Mouse (Mus musculus): ENCODE results near the gene Myo1h. TPM values are rescaled to one million over a fixed set of nuclear protein-coding genes. Genes with fewer than 3 reads are reported as not detected.
A peak's percentile ranks its signal among the peaks of the same experiment; 100 is the strongest.

The Myo1h gene
- polyA plus RNA-seq, 1 experiment from 2014 or later, result 2.8 TPM

DNA sequence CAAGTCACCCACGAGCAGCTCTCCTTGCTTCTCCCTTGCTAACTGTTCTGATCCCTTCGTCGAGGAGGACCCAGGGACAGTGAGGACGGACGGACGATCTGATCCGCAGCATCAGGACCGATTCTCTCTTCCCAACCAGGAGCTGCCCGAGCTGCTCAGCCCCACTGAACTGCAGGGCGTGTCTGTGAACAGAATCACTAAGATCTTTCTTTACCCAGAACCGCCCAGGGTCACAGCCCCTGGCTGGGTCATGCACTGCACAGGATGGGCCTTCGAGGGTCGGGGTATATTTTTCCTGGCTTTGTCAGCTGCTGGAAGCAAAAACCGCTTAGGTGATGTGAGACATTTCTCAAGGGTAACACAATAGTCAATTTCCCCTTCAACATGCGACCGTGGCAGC is 13.0 kb upstream of the Myo1h start:
- Histone ChIP-seq H3K9me3 (ENCODE audit: control insufficient read depth) (no peaks in the 10 kb centered on the region), H3K9ac (ENCODE audit: low read depth, low read length) (no peak overlapping the region), H3K36me3 (ENCODE audit: control insufficient read depth, insufficient read depth) (no peaks in the 10 kb centered on the region), H3K4me3 (ENCODE audit: low read depth, low read length) (no peak overlapping the region), H3K4me1 (replicated peaks; ENCODE audit: control insufficient read depth, insufficient read depth, low read length) (no peaks in the 10 kb centered on the region), H3K4me2 (replicated peaks; ENCODE audit: low read depth) (no peak overlapping the region), H3K27me3 (replicated peaks; ENCODE audit: control insufficient read depth, insufficient read depth, low read length) (peaks cover 63% of the 10 kb centered on the region), H3K27ac (ENCODE audit: low read depth, low read length) (no peak overlapping the region)
- ATAC-seq, result no peak
- no peak for TF ChIP-seq CTCF (IDR thresholded peaks at IDR 0.05; ENCODE audit: low read depth)
- whole genome bisulfite sequencing, result 39% methylated on average over 16 of the region's 16 CpGs

- no peak overlapping the region for H3K4me3 ChIP-seq (ENCODE audit: low read depth, low read length)
- WGBS, result 51% methylated on average over 12 of the region's 12 CpGs
- no peaks in the 10 kb centered on the region for H3K4me1 ChIP-seq (replicated peaks; ENCODE audit: control insufficient read depth, insufficient read depth, low read length)
- no peak overlapping the region for H3K27ac ChIP-seq (ENCODE audit: low read depth, low read length)
- H3K9me3 ChIP-seq (ENCODE audit: control insufficient read depth), result no peaks in the 10 kb centered on the region
- ATAC-seq, result no peak
- no peak overlapping the region for H3K4me2 ChIP-seq (replicated peaks; ENCODE audit: low read depth)
- H3K9ac ChIP-seq (ENCODE audit: low read depth, low read length), result no peak overlapping the region
- H3K27me3 ChIP-seq (replicated peaks; ENCODE audit: control insufficient read depth, insufficient read depth, low read length), result peaks cover 28% of the 10 kb centered on the region
- TF ChIP-seq CTCF (IDR thresholded peaks at IDR 0.05; ENCODE audit: low read depth), result no peak
- no peaks in the 10 kb centered on the region for H3K36me3 ChIP-seq (ENCODE audit: control insufficient read depth, insufficient read depth)
Observed at GRCm38 (mm10) chr5:114279382-114280143, 9.4 kb upstream of the Myo1h start.

- Histone ChIP-seq H3K27ac (ENCODE audit: low read depth, low read length) (no peak overlapping the region), H3K4me3 (ENCODE audit: low read depth, low read length) (no peak overlapping the region), H3K27me3 (replicated peaks; ENCODE audit: control insufficient read depth, insufficient read depth, low read length) (0 out of 2 replicates have a peak, but pooled peaks cover 5% of the 10 kb centered on the region), H3K4me2 (replicated peaks; ENCODE audit: low read depth) (no peak overlapping the region), H3K9me3 (ENCODE audit: control insufficient read depth) (no peaks in the 10 kb centered on the region), H3K4me1 (replicated peaks; ENCODE audit: control insufficient read depth, insufficient read depth, low read length) (no peaks in the 10 kb centered on the region), H3K9ac (ENCODE audit: low read depth, low read length) (no peak overlapping the region), H3K36me3 (ENCODE audit: control insufficient read depth, insufficient read depth) (no peaks in the 10 kb centered on the region)
- 35% methylated on average over 6 of the region's 6 CpGs for WGBS
- ATAC-seq, result no peak
- no peak for TF ChIP-seq CTCF (IDR thresholded peaks at IDR 0.05; ENCODE audit: low read depth)
Observed at GRCm38 (mm10) chr5:114282346-114282745, 6.6 kb upstream of the Myo1h start.

DNA sequence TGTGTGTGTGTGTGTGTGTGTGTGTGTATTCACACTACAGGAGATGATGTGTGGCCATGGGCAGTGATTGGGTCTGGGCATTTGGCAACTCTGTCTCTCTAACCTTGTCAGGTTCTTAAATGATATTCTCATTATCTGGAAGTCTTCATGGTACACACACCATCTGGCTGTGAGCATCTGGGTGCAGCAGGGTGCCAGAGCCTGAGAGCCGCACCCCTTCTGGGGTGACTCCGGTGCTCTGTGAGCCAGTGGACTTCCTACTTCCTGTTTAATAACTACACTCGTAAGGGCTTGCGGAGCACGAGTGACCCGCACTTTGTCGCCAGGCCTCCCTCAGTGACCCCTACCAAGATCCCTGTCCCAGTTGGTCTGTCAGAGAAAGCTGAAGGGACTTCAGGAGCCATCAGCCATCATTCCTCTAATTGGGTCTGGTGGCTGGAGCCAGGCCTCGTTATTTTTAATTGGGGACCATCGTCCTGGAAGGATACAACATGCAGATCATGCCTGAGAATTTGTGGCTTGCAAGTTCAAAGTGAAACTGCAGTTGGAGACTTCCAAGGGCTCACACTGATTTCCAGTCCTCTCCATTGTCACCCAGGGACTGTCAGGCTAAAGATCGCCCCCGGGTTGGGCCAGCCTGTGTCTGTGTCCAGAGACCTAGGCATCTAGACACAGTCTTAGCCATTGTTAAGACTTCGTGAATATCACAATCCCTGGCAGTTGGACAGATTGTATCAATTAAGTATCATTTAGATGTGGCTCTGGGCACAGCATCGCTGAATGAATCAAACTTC is 4.2 kb upstream of the Myo1h start:
- Histone ChIP-seq H3K9ac (ENCODE audit: low read depth, low read length) (no peak overlapping the region), H3K4me3 (ENCODE audit: low read depth, low read length) (no peak overlapping the region), H3K27me3 (replicated peaks; ENCODE audit: control insufficient read depth, insufficient read depth, low read length) (peaks cover 9% of the 10 kb centered on the region; the same call in 1 of the 2 replicates), H3K36me3 (ENCODE audit: control insufficient read depth, insufficient read depth) (no peaks in the 10 kb centered on the region), H3K27ac (ENCODE audit: low read depth, low read length) (no peak overlapping the region), H3K9me3 (ENCODE audit: control insufficient read depth) (no peaks in the 10 kb centered on the region), H3K4me1 (replicated peaks; ENCODE audit: control insufficient read depth, insufficient read depth, low read length) (no peaks in the 10 kb centered on the region), H3K4me2 (replicated peaks; ENCODE audit: low read depth) (no peak overlapping the region)
- 68% methylated on average over 13 of the region's 13 CpGs for WGBS
- no peak for ATAC-seq
- TF ChIP-seq CTCF (IDR thresholded peaks at IDR 0.05; ENCODE audit: low read depth), result no peak

DNA sequence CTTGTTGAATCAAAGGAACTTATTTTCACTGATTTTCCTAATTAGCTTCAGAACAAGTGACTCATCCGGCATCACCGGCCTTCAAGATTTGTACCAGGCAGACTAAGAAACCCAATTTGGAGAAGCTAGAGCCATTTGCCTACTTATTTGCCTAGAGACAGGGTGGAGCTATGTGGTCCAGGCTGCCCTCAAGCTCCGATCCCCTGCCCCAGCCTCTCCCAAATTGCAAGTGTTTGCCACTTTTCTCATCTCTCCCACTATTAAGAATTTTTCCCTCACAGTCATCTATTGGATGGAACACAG is 3.6 kb upstream of the Myo1h start:
- 91% methylated on average over 3 of the region's 3 CpGs for WGBS
- Histone ChIP-seq H3K4me3 (ENCODE audit: low read depth, low read length) (no peak overlapping the region), H3K4me1 (replicated peaks; ENCODE audit: control insufficient read depth, insufficient read depth, low read length) (no peaks in the 10 kb centered on the region), H3K9me3 (ENCODE audit: control insufficient read depth) (no peaks in the 10 kb centered on the region), H3K27me3 (replicated peaks; ENCODE audit: control insufficient read depth, insufficient read depth, low read length) (peaks cover 9% of the 10 kb centered on the region; the same call in 1 of the 2 replicates), H3K9ac (ENCODE audit: low read depth, low read length) (no peak overlapping the region), H3K4me2 (replicated peaks; ENCODE audit: low read depth) (no peak overlapping the region), H3K27ac (ENCODE audit: low read depth, low read length) (no peak overlapping the region), H3K36me3 (ENCODE audit: control insufficient read depth, insufficient read depth) (no peaks in the 10 kb centered on the region)
- no peak for TF ChIP-seq CTCF (IDR thresholded peaks at IDR 0.05; ENCODE audit: low read depth)
- no peak for ATAC-seq

- H3K4me2 ChIP-seq (replicated peaks; ENCODE audit: low read depth), result no peak overlapping the region
- peaks cover 9% of the 10 kb centered on the region; the same call in 1 of the 2 replicates for H3K27me3 ChIP-seq (replicated peaks; ENCODE audit: control insufficient read depth, insufficient read depth, low read length)
- H3K4me1 ChIP-seq (replicated peaks; ENCODE audit: control insufficient read depth, insufficient read depth, low read length), result no peaks in the 10 kb centered on the region
- peak; percentile 50 for TF ChIP-seq CTCF (IDR thresholded peaks at IDR 0.05; ENCODE audit: low read depth)
- no peak overlapping the region for H3K4me3 ChIP-seq (ENCODE audit: low read depth, low read length)
- no peak for ATAC-seq
- no peak overlapping the region for H3K9ac ChIP-seq (ENCODE audit: low read depth, low read length)
- H3K27ac ChIP-seq (ENCODE audit: low read depth, low read length), result no peak overlapping the region
- no peaks in the 10 kb centered on the region for H3K36me3 ChIP-seq (ENCODE audit: control insufficient read depth, insufficient read depth)
- H3K9me3 ChIP-seq (ENCODE audit: control insufficient read depth), result no peaks in the 10 kb centered on the region
- 75% methylated on average over 4 of the region's 4 CpGs for WGBS
Observed at GRCm38 (mm10) chr5:114286102-114286501, 2.9 kb upstream of the Myo1h start.

Measured in intestine, postnatal 0 days (tissue).